Mouse (Mus musculus) megakaryocyte, embryonic 14.5 days (primary cell): Measurements from ENCODE around the gene Upk1b.

Experiments used
- FLI1 ChIP-seq: IDR thresholded peaks from 2 replicates; pipeline ENCODE4 v1.6.1; 2012; ENCODE audit warnings: low read length, inconsistent platforms, mixed read lengths
- GATA1 ChIP-seq: IDR thresholded peaks from 3 replicates; pipeline ENCODE4 v1.6.1; 2012; ENCODE audit warnings: mixed read lengths, low read length, inconsistent platforms, borderline replicate concordance

DNA sequence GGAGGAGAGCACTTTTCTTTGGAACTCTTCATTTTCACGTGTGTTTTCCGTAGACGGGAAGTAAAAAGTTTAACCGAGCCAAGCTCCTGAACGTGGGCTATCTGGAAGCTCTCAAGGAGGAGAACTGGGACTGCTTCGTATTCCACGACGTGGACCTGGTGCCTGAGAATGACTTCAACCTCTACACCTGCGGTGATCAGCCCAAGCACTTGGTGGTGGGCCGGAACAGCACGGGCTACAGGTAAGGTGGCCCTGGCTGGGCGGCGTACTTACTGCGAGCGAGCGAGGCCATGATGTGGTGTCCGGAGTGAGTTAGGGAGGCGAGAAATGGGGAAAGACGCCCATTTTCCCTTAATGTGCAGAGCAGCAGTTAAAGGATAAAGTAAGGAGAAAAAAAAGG, 42.5 kb downstream of the Upk1b start:
- no peak for TF ChIP-seq GATA1
- no peak for TF ChIP-seq FLI1
